Mouse (Mus musculus): ENCODE data around the gene Adipor1.

DNA sequence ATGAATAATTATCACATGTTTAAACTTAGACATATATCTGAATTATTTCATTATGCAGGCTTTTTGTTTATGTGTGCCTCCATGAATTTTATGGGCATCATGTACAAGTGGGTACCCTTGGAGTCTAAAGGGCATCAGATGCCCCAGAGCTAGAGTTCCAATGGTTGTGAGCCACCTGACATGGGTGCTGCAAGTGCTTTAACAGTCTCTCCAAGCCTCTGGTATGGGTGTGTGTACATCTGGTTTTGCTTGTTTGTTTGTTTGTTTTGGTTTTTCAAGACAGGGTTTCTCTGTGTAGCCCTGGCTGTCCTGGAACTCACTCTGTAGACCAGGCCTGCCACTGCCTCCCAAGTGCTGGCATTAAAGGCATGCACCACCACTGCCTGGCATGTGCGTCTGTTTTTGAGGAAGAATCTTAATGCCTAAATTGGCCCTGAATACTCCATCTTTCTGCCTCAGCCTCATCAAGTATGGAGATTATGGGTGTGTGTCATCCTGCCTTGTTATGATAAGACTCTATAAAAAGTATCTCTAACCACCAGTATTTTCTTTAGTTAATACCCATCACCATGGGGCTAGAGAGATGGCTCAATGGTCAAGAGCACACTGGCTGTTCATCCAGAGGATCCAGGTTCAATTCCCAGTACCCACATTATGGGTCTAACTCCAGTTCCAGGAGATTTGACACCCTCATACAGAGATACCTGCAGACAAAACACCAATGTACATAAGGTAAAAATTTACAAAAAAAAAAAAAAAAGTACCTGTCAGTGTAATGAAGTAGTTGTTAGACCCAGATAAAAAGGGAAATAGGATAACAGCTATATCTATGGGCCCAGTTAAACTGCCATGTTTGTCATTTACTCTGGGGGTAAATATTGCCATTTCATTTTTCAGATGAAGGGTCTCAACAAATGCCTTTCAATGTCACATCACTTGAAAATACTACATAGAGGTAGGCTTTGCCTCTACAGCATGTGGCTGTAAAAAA lies 45.4 kb downstream of the Adipor1 start:
- TF ChIP-seq CTCF (IDR thresholded peaks at IDR 0.05; ENCODE audit: low read depth), result no peak
- TF ChIP-seq EP300 (optimal IDR thresholded peaks at IDR 0.05), result no peak
